Mouse (Mus musculus) hindbrain, embryonic 13.5 days (tissue): ENCODE results near the gene Gm6993. TPM values are rescaled to one million over a fixed set of nuclear protein-coding genes. Genes with fewer than 3 reads are reported as not detected.
A peak's percentile ranks its signal among the peaks of the same experiment; 100 is the strongest.

Experiments
- ATAC-seq: fragments of 200-750 bp; cut with Nextera tagmentation; 2 replicates; pipeline ENCODE4 v1.8.0; 2017; ENCODE audit warnings: moderate TSS enrichment; ENCODE audit not compliant: low FRiP score
- H3K27ac ChIP-seq: fragments of 300-500 bp; sonication (generic); 2 replicates; pipeline ENCODE4 v1.5.1; 2015; ENCODE audit warnings: inconsistent platforms, mild to moderate bottlenecking, moderate library complexity
- H3K27me3 ChIP-seq: fragments of 300-500 bp; sonication (generic); 2 replicates; pipeline ENCODE4 v1.6.1; 2015; ENCODE audit warnings: mild to moderate bottlenecking, inconsistent platforms
- H3K36me3 ChIP-seq: fragments of 300-500 bp; sonication (generic); 2 replicates; pipeline ENCODE4 v1.6.1; 2015; ENCODE audit warnings: mild to moderate bottlenecking, inconsistent platforms
- H3K4me1 ChIP-seq: fragments of 300-500 bp; sonication (generic); replicated peaks from 2 replicates; pipeline ENCODE4 v1.6.1; 2015; ENCODE audit warnings: inconsistent platforms
- H3K4me2 ChIP-seq: fragments of 300-500 bp; sonication (generic); 2 replicates; pipeline ENCODE4 v1.6.1; 2015; ENCODE audit warnings: inconsistent platforms, mild to moderate bottlenecking, moderate library complexity
- H3K4me3 ChIP-seq: fragments of 300-500 bp; sonication (generic); 2 replicates; pipeline ENCODE4 v1.5.1; 2015; ENCODE audit warnings: mild to moderate bottlenecking, inconsistent platforms
- H3K9ac ChIP-seq: fragments of 300-500 bp; sonication (generic); 2 replicates; pipeline ENCODE4 v1.6.1; 2015; ENCODE audit warnings: mild to moderate bottlenecking, inconsistent platforms
- H3K9me3 ChIP-seq: fragments of 300-500 bp; sonication (generic); 2 replicates; pipeline ENCODE4 v1.6.1; 2016; ENCODE audit warnings: inconsistent platforms
- WGBS: fragments of 180-500 bp; shearing (Covaris S2); methylation state at CpG from one replicate; pipeline ENCODE4 v1.1.7; 2015; 5-methylcytosine and 5-hydroxymethylcytosine counted together
- polyA plus RNA-seq: library from polyadenylated mRNA; unstranded; fragments of >200 nt; fragmentation: Nextera tagmentation; extraction: Ambion mirVana; gene quantifications from 2 replicates; pipeline ENCODE4 v1.2.1, GENCODE M21; 2015

The Gm6993 gene
- polyA plus RNA-seq = not detected in 2 replicates

GRCm38 (mm10) chr12:31240470-31240869, at the start of gene Gm6993:
Gene Gm6993 (plus strand): TSS chr12:31240770.
- H3K4me3 ChIP-seq = no peak within 1 kb of the TSS
- WGBS = 93% methylated on average over 5 of the region's 5 CpGs
- no peak within 1 kb of the TSS for H3K4me2 ChIP-seq
- H3K27ac ChIP-seq = no peak within 1 kb of the TSS
- H3K4me1 ChIP-seq = no peaks in the 10 kb centered on the region
- ATAC-seq = no peak
- H3K36me3 ChIP-seq = no peaks in the 10 kb centered on the region
- H3K9ac ChIP-seq = no peak within 1 kb of the TSS
- H3K27me3 ChIP-seq = no peaks in the 10 kb centered on the region
- H3K9me3 ChIP-seq = no peaks in the 10 kb centered on the region

- Histone ChIP-seq H3K27ac (0 out of 2 replicates have a peak overlapping the region, but pooled peaks have one; percentile 5), H3K4me3 (no peak overlapping the region)
- whole genome bisulfite sequencing = 16% methylated on average over 8 of the region's 8 CpGs
Observed at GRCm38 (mm10) chr12:31191329-31191954, 49.1 kb upstream of the Gm6993 start.

GRCm38 (mm10) chr12:31202509-31202908, 38.1 kb upstream of the Gm6993 start:
- no peaks in the 10 kb centered on the region for H3K27me3 ChIP-seq
- no peaks in the 10 kb centered on the region for H3K4me1 ChIP-seq
- ATAC-seq = no peak
- H3K27ac ChIP-seq = no peak overlapping the region
- no peaks in the 10 kb centered on the region for H3K36me3 ChIP-seq
- 100% methylated on average over 1 of the region's 1 CpGs for WGBS
- no peak overlapping the region for H3K9ac ChIP-seq
- no peak overlapping the region for H3K4me3 ChIP-seq
- H3K9me3 ChIP-seq = no peaks in the 10 kb centered on the region
- no peak overlapping the region for H3K4me2 ChIP-seq

More at GRCm38 (mm10) chr12:31191329-31191954, 49.1 kb upstream of the Gm6993 start:
- Histone ChIP-seq H3K4me2 (0 out of 2 replicates have a peak overlapping the region, but pooled peaks have one; percentile 4), H3K27me3 (no peaks in the 10 kb centered on the region), H3K36me3 (no peaks in the 10 kb centered on the region), H3K9me3 (no peaks in the 10 kb centered on the region), H3K4me1 (peaks cover 12% of the 10 kb centered on the region), H3K9ac (no peak overlapping the region)
- ATAC-seq = peak; percentile 78

GRCm38 (mm10) chr12:31203746-31204455, 36.7 kb upstream of the Gm6993 start:
- 92% methylated on average over 6 of the region's 6 CpGs for WGBS
- no peak for ATAC-seq
- no peaks in the 10 kb centered on the region for H3K36me3 ChIP-seq

GRCm38 (mm10) chr12:31204898-31205297, 35.7 kb upstream of the Gm6993 start:
- Histone ChIP-seq H3K27me3 (no peaks in the 10 kb centered on the region), H3K9me3 (no peaks in the 10 kb centered on the region), H3K4me1 (peaks cover 10% of the 10 kb centered on the region), H3K9ac (no peak overlapping the region), H3K36me3 (no peaks in the 10 kb centered on the region), H3K27ac (no peak overlapping the region), H3K4me3 (no peak overlapping the region), H3K4me2 (no peak overlapping the region)
- no peak for ATAC-seq
- over 99% methylated on average over 3 of the region's 3 CpGs for WGBS

More at GRCm38 (mm10) chr12:31203746-31204455, 36.7 kb upstream of the Gm6993 start:
- Histone ChIP-seq H3K9me3 (no peaks in the 10 kb centered on the region), H3K4me2 (no peak overlapping the region), H3K4me1 (peaks cover 3% of the 10 kb centered on the region; the same call in 1 of the 2 replicates), H3K27ac (no peak overlapping the region), H3K4me3 (no peak overlapping the region), H3K27me3 (no peaks in the 10 kb centered on the region), H3K9ac (no peak overlapping the region)

- Histone ChIP-seq H3K9ac (no peak overlapping the region), H3K27ac (no peak overlapping the region), H3K36me3 (no peaks in the 10 kb centered on the region), H3K9me3 (no peaks in the 10 kb centered on the region), H3K4me3 (no peak overlapping the region), H3K27me3 (no peaks in the 10 kb centered on the region), H3K4me2 (no peak overlapping the region), H3K4me1 (peaks cover 10% of the 10 kb centered on the region)
- WGBS = 76% methylated on average over 10 of the region's 10 CpGs
- no peak for ATAC-seq
Observed at GRCm38 (mm10) chr12:31205983-31206633, 34.5 kb upstream of the Gm6993 start.

GRCm38 (mm10) chr12:31208766-31209165, 31.8 kb upstream of the Gm6993 start:
- Histone ChIP-seq H3K36me3 (no peaks in the 10 kb centered on the region), H3K27ac (no peak overlapping the region), H3K4me2 (no peak overlapping the region), H3K9ac (no peak overlapping the region), H3K27me3 (no peaks in the 10 kb centered on the region), H3K4me1 (peaks cover 10% of the 10 kb centered on the region), H3K4me3 (no peak overlapping the region), H3K9me3 (no peaks in the 10 kb centered on the region)
- ATAC-seq = no peak
- 54% methylated on average over 6 of the region's 6 CpGs for WGBS

- Histone ChIP-seq H3K9ac (no peak overlapping the region), H3K4me1 (peaks cover 10% of the 10 kb centered on the region), H3K9me3 (no peaks in the 10 kb centered on the region), H3K4me3 (no peak overlapping the region), H3K4me2 (no peak overlapping the region), H3K36me3 (no peaks in the 10 kb centered on the region), H3K27me3 (no peaks in the 10 kb centered on the region), H3K27ac (no peak overlapping the region)
- 0 out of 2 replicates have a peak, but pooled peaks have one; percentile 40 for ATAC-seq
- 23% methylated on average over 5 of the region's 5 CpGs for WGBS
Observed at GRCm38 (mm10) chr12:31209377-31209805, 31.2 kb upstream of the Gm6993 start.

GRCm38 (mm10) chr12:31213556-31213955, 27.0 kb upstream of the Gm6993 start:
- H3K4me1 ChIP-seq = peaks cover 10% of the 10 kb centered on the region
- no peak overlapping the region for H3K4me2 ChIP-seq
- 66% methylated on average over 7 of the region's 7 CpGs for WGBS
- H3K9ac ChIP-seq = no peak overlapping the region
- ATAC-seq = peak; percentile 46; the same call in 1 of the 2 replicates
- no peaks in the 10 kb centered on the region for H3K27me3 ChIP-seq
- no peak overlapping the region for H3K4me3 ChIP-seq
- H3K36me3 ChIP-seq = no peaks in the 10 kb centered on the region
- H3K9me3 ChIP-seq = no peaks in the 10 kb centered on the region
- no peak overlapping the region for H3K27ac ChIP-seq

GRCm38 (mm10) chr12:31215003-31215402, 25.6 kb upstream of the Gm6993 start:
- Histone ChIP-seq H3K9me3 (no peaks in the 10 kb centered on the region), H3K4me1 (no peaks in the 10 kb centered on the region), H3K4me3 (no peak overlapping the region), H3K9ac (no peak overlapping the region), H3K27ac (no peak overlapping the region), H3K27me3 (no peaks in the 10 kb centered on the region), H3K36me3 (no peaks in the 10 kb centered on the region), H3K4me2 (no peak overlapping the region)
- no peak for ATAC-seq
- 78% methylated on average over 6 of the region's 6 CpGs for WGBS

GRCm38 (mm10) chr12:31217232-31217631, 23.3 kb upstream of the Gm6993 start:
- no peak for ATAC-seq
- no peaks in the 10 kb centered on the region for H3K27me3 ChIP-seq
- no peak overlapping the region for H3K4me3 ChIP-seq
- no peaks in the 10 kb centered on the region for H3K9me3 ChIP-seq
- H3K4me1 ChIP-seq = no peaks in the 10 kb centered on the region
- H3K27ac ChIP-seq = no peak overlapping the region
- H3K4me2 ChIP-seq = no peak overlapping the region
- 91% methylated on average over 5 of the region's 5 CpGs for WGBS
- H3K36me3 ChIP-seq = no peaks in the 10 kb centered on the region
- no peak overlapping the region for H3K9ac ChIP-seq

- Histone ChIP-seq H3K4me1 (no peaks in the 10 kb centered on the region), H3K4me2 (no peak overlapping the region), H3K36me3 (no peaks in the 10 kb centered on the region), H3K27ac (no peak overlapping the region), H3K4me3 (no peak overlapping the region), H3K27me3 (no peaks in the 10 kb centered on the region), H3K9ac (no peak overlapping the region), H3K9me3 (no peaks in the 10 kb centered on the region)
- WGBS = 80% methylated on average over 3 of the region's 3 CpGs
- ATAC-seq = no peak
Observed at GRCm38 (mm10) chr12:31218774-31219173, 21.8 kb upstream of the Gm6993 start.
